Mouse (Mus musculus): ENCODE data around the gene Il4i1.
"Not testable (repeated sequence)": the region's sequence is repeated elsewhere in the genome, so short reads cannot be mapped to it uniquely, and the experiment has no call there.

Gene Il4i1

GRCm38 (mm10) chr7:44867010-44867702, 51.0 kb downstream of the Il4i1 start:
- DNase-seq, result no peak

- DNase-seq, result no peak
These were observed 51.6 kb downstream of the Il4i1 start for GRCm38 (mm10) chr7:44867802-44868201.

GRCm38 (mm10) chr7:44868465-44868864, 52.3 kb downstream of the Il4i1 start:
- DNase-seq, result no peak

- peak; percentile 50 for DNase-seq
These were observed 52.9 kb downstream of the Il4i1 start for GRCm38 (mm10) chr7:44868919-44869696.

GRCm38 (mm10) chr7:44869697-44870528, 53.7 kb downstream of the Il4i1 start, which contains the start of gene Ptov1:
Ptov1 (minus strand) TSS chr7:44869788.
- DNase-seq, result peak; percentile 93

GRCm38 (mm10) chr7:44870614-44871013, 54.4 kb downstream of the Il4i1 start:
- DNase-seq, result no peak

- DNase-seq, result no peak
These were observed 55.0 kb downstream of the Il4i1 start for GRCm38 (mm10) chr7:44871181-44871580.

GRCm38 (mm10) chr7:44871774-44872173, 55.6 kb downstream of the Il4i1 start:
- not testable (repeated sequence) for DNase-seq

- no peak for DNase-seq
These were observed 61.6 kb downstream of the Il4i1 start for GRCm38 (mm10) chr7:44877833-44878232.

GRCm38 (mm10) chr7:44883036-44883435, 66.8 kb downstream of the Il4i1 start:
- DNase-seq, result no peak

- DNase-seq, result no peak
These were observed 68.5 kb downstream of the Il4i1 start for GRCm38 (mm10) chr7:44884637-44885036.

GRCm38 (mm10) chr7:44886964-44887363, 70.8 kb downstream of the Il4i1 start:
- DNase-seq, result no peak

GRCm38 (mm10) chr7:44888256-44889105, 72.3 kb downstream of the Il4i1 start:
- DNase-seq, result no peak

GRCm38 (mm10) chr7:44890180-44890579, 74.0 kb downstream of the Il4i1 start:
- DNase-seq, result no peak
